ENCODE assay signal across 9 mouse cellular contexts in genomic region chr6:88152127-88152705, GRCm38 (mm10). TPM values are rescaled to one million over a fixed set of nuclear protein-coding genes. Genes with fewer than 3 reads are reported as not detected.
DNase-seq lines count a peak whose midpoint lies in the region; ATAC-seq lines count a peak whose summit lies in the region.
"Had no signal": no experiment of that assay in that cellular context is flagged by ENCODE, and none has a peak within 500 bp of the region (broad histone marks: within the 10 kb centered on the region; RNA-seq: fewer than 3 reads in every experiment).

No protein-coding gene starts in this region.

- 74% methylated on average over 14 of the region's 14 CpGs for WGBS in embryonic facial prominence, embryonic 15.5 days
- WGBS in liver, embryonic 13.5 days (ENCODE audit: insufficient replicate concordance): 42% methylated on average over 14 of the region's 14 CpGs

- no peaks in the 10 kb centered on the region for H3K36me3 ChIP-seq in embryonic facial prominence, embryonic 15.5 days
- no peaks in the 10 kb centered on the region for H3K36me3 ChIP-seq in liver, embryonic 13.5 days

- no peak overlapping the region for H3K9ac ChIP-seq in embryonic facial prominence, embryonic 15.5 days
- H3K9ac ChIP-seq in liver, embryonic 13.5 days: no peak overlapping the region

- no peak overlapping the region for H3K4me2 ChIP-seq in embryonic facial prominence, embryonic 15.5 days (replicated peaks)
- H3K4me2 ChIP-seq in liver, embryonic 13.5 days: peak overlapping the region; percentile 17

- ATAC-seq in embryonic facial prominence, embryonic 15.5 days (ENCODE audit: insufficient number of reproducible peaks, low FRiP score, low TSS enrichment, low read depth): no peak
- ATAC-seq in liver, embryonic 13.5 days (ENCODE audit: low read depth): no peak
- ATAC-seq in CD4-positive, CD25-positive, alpha-beta regulatory T cell, adult 4 months: no peak

- peaks cover 17% of the 10 kb centered on the region for H3K4me1 ChIP-seq in embryonic facial prominence, embryonic 15.5 days
- peaks cover 17% of the 10 kb centered on the region for H3K4me1 ChIP-seq in liver, embryonic 13.5 days (replicated peaks)

- DNase-seq in ES-CJ7 (ENCODE audit: low read depth, low spot score): peak; percentile 53
- DNase-seq in kidney, adult 11 months: peak; percentile 33
- no peak for DNase-seq in liver, embryonic 13.5 days
- no peak for DNase-seq in cerebellum, postnatal 14 days
- DNase-seq in frontal cortex, postnatal 14 days (ENCODE audit: low spot score in 2 of 2): no peak
- no peak for DNase-seq in layer of hippocampus, postnatal 36 days

- peak overlapping the region; percentile 68 for H3K27ac ChIP-seq in embryonic facial prominence, embryonic 15.5 days (replicated peaks)
- H3K27ac ChIP-seq in liver, embryonic 13.5 days: no peak overlapping the region

- H3K27me3 ChIP-seq in embryonic facial prominence, embryonic 15.5 days: no peaks in the 10 kb centered on the region
- 0 out of 2 replicates have a peak, but pooled peaks cover 5% of the 10 kb centered on the region for H3K27me3 ChIP-seq in liver, embryonic 13.5 days

- H3K9me3 ChIP-seq in embryonic facial prominence, embryonic 15.5 days (replicated peaks): no peaks in the 10 kb centered on the region
- H3K9me3 ChIP-seq in liver, embryonic 13.5 days (replicated peaks): no peaks in the 10 kb centered on the region

- H3K4me3 ChIP-seq in embryonic facial prominence, embryonic 15.5 days (replicated peaks): no peak overlapping the region
- no peak overlapping the region; the same call in 1 of the 2 replicates for H3K4me3 ChIP-seq in liver, embryonic 13.5 days (replicated peaks)

RNA-seq across cellular contexts. Expression of gene Gata2, which starts 41.5 kb away (rescaled TPM):
- polyA plus RNA-seq in embryonic facial prominence, embryonic 15.5 days (2015; fragmentation: Nextera tagmentation; extraction: Ambion mirVana): 43.8 and 56.3 TPM in 2 replicates
- polyA plus RNA-seq in liver, embryonic 13.5 days (2015; fragmentation: Nextera tagmentation; extraction: Ambion mirVana): 6.9 and 7.4 TPM in 2 replicates
- polyA plus RNA-seq in CD4-positive, CD25-positive, alpha-beta regulatory T cell, adult 4 months (2017; shearing (Covaris generic)): under 1 TPM in 1 of 2 experiments, not detected in 1; 0.09 TPM
- 1 to 10 TPM; 3.7 to 7.8 TPM for total RNA-seq in layer of hippocampus, postnatal 36 days (2021)
- total RNA-seq: CH12.LX had no signal

Comparison
In these comparisons a context has a peak if more than half of its experiments do, and no peak if none do; other contexts are left out.
1. DNase-seq: peak in ES-CJ7 (single experiment) and kidney, adult 11 months (single experiment); none in liver, embryonic 13.5 days (single experiment), cerebellum, postnatal 14 days (0 of 2), frontal cortex, postnatal 14 days (0 of 2) and layer of hippocampus, postnatal 36 days (0 of 2).